Mouse (Mus musculus) kidney, embryonic 16.5 days (tissue): Measurements from ENCODE around the gene Ldlrad3. TPM values are rescaled to one million over a fixed set of nuclear protein-coding genes. Genes with fewer than 3 reads are reported as not detected.

Experiments
- ATAC-seq: fragments of 200-750 bp; cut with Nextera tagmentation; 2 replicates; pipeline ENCODE4 v1.8.0; 2017; ENCODE audit warnings: moderate TSS enrichment; ENCODE audit not compliant: low FRiP score, low TSS enrichment
- H3K27ac ChIP-seq: fragments of 300-500 bp; sonication (generic); 2 replicates; pipeline ENCODE4 v1.5.1; 2014; ENCODE audit warnings: low read length
- H3K27me3 ChIP-seq: fragments of 300-500 bp; sonication (generic); 2 replicates; pipeline ENCODE4 v1.6.1; 2014; ENCODE audit warnings: low read length, control low read depth, mixed read lengths; ENCODE audit not compliant: insufficient read depth
- H3K36me3 ChIP-seq: fragments of 300-500 bp; sonication (generic); 2 replicates; pipeline ENCODE4 v1.6.1; 2014; ENCODE audit warnings: low read length, control low read depth, mixed read lengths; ENCODE audit not compliant: insufficient read depth
- H3K4me1 ChIP-seq: fragments of 300-500 bp; sonication (generic); 2 replicates; pipeline ENCODE4 v1.6.1; 2014; ENCODE audit warnings: low read length, control low read depth, mixed read lengths; ENCODE audit not compliant: insufficient read depth
- H3K4me2 ChIP-seq: fragments of 300-500 bp; sonication (generic); replicated peaks from 2 replicates; pipeline ENCODE4 v1.6.1; 2014; ENCODE audit warnings: low read depth, low read length
- H3K4me3 ChIP-seq: fragments of 300-500 bp; sonication (generic); 2 replicates; pipeline ENCODE4 v1.5.1; 2014; ENCODE audit warnings: mild to moderate bottlenecking, low read length
- H3K9ac ChIP-seq: fragments of 300-500 bp; sonication (generic); replicated peaks from 2 replicates; pipeline ENCODE4 v1.6.1; 2014; ENCODE audit warnings: low read length
- H3K9me3 ChIP-seq: fragments of 300-500 bp; sonication (generic); 2 replicates; pipeline ENCODE4 v1.6.1; 2016; ENCODE audit warnings: low read length, control low read depth
- WGBS: fragments of 180-500 bp; shearing (Covaris S2); extraction: QIAGEN DNeasy Blood & Tissue Kit; methylation state at CpG from one replicate; pipeline ENCODE4 v1.1.7; 2014; 5-methylcytosine and 5-hydroxymethylcytosine counted together
- polyA plus RNA-seq: library from polyadenylated mRNA; unstranded; fragments of >200 nt; fragmentation: Nextera tagmentation; extraction: Ambion mirVana; gene quantifications from 2 replicates; pipeline ENCODE4 v1.2.1, GENCODE M21; 2015

Ldlrad3 gene
- polyA plus RNA-seq, 1 experiment from 2014 or later = 38.3 TPM

DNA sequence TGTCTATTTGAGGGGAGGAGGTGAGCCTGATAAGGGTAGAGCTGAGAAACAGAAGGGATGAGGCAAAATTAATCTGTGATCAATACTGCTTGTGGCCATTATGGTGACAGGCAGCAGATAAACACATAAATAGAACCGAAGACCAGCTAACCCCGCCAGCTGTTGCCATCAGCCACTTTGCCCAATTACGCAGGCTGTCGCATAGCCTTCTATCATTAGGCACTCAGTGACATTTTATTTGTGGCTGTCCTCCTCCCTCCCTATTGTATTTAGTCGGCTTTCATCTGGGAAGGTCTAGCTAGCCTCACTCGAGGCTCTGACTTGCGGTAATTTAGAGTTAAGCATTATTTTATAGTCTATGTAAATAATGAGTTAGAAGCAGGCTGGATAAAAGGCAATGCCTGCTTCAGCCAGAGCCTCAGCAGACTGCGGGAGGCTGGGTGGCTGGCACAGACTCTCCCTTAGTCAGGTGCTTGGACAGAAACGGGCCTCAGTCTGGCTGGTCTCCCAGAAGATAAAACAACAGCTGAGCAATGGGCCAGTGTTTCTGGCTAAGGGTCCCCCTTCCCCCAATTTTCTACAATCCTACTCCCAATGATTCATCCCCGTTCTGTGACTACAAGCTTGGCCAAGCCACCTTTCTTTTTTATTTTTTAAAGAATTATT is 147.8 kb downstream of the Ldlrad3 start:
- no peaks in the 10 kb centered on the region for H3K27me3 ChIP-seq
- peaks cover 33% of the 10 kb centered on the region for H3K4me1 ChIP-seq
- no peak overlapping the region for H3K9ac ChIP-seq
- H3K27ac ChIP-seq = no peak overlapping the region
- no peak overlapping the region for H3K4me3 ChIP-seq
- no peaks in the 10 kb centered on the region for H3K36me3 ChIP-seq
- no peak overlapping the region for H3K4me2 ChIP-seq
- H3K9me3 ChIP-seq = no peaks in the 10 kb centered on the region
- WGBS = 36% methylated on average over 10 of the region's 10 CpGs
- no peak for ATAC-seq

DNA sequence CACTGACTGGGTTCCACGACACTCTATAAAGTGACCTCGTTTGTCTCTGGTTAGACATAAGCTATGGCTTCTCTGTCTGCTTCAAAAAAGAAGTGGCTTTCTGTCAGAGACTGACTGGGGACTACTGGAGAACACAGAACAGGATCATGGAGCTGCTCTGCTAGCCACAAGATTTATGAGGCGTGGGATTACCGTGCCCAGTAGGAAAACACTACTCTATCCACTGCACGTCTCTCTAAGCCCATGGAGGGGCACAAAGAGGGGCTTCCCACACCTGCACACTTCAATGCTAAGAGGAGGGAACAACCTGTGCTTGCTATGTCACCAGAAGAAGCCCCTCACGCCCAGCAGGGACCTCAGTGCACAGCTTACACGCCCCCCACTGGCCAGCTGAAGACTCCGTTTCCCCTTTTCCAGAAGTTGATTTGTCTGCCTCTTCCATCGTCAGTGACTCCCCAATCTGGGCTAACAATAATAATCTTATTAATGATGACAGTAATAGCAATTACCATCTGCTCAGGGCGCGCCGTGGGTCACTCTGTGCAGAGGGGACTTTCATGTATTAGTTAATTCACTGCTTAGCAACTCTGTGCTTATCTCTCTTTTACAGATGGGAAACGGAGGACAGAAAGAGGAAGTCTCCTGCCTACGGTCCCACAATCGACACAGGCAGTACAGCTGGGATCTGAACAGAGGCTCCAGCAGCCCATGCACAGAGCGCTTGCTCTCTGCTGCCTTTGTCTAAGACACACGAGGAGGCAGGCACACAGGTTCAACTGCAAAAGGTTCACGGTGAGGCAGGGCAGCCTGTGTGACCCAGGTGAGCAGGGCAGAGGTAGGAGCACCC is 149.3 kb downstream of the Ldlrad3 start:
- Histone ChIP-seq H3K36me3 (no peaks in the 10 kb centered on the region), H3K4me2 (peak overlapping the region; percentile 30), H3K9ac (peak overlapping the region; percentile 39), H3K27me3 (no peaks in the 10 kb centered on the region), H3K9me3 (no peaks in the 10 kb centered on the region), H3K4me3 (no peak overlapping the region), H3K4me1 (peaks cover 33% of the 10 kb centered on the region), H3K27ac (peak overlapping the region; percentile 54)
- WGBS = 23% methylated on average over 18 of the region's 18 CpGs
- peak; percentile 76 for ATAC-seq

DNA sequence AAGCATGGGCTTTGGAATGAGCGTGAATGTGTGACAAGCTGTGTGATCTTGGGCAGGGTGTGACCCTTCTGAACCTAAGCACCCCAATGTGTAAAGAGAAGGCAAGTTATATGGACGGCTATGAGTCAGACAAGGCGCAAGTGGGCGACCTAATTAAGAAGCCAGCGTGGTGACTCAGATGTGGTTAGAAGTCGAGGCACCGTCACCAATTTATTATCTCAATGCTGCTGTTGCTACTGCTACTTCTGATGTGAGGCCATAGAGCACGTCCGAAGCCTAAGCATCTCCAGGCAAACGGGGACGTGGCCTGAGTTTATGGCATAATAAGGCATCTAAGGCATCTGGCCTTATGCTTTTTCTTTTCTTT is 151.7 kb downstream of the Ldlrad3 start:
- Histone ChIP-seq H3K4me2 (no peak overlapping the region), H3K9me3 (no peaks in the 10 kb centered on the region), H3K4me1 (peaks cover 33% of the 10 kb centered on the region), H3K9ac (no peak overlapping the region), H3K27ac (no peak overlapping the region), H3K36me3 (no peaks in the 10 kb centered on the region), H3K27me3 (no peaks in the 10 kb centered on the region), H3K4me3 (no peak overlapping the region)
- 51% methylated on average over 11 of the region's 11 CpGs for whole genome bisulfite sequencing
- ATAC-seq = no peak

DNA sequence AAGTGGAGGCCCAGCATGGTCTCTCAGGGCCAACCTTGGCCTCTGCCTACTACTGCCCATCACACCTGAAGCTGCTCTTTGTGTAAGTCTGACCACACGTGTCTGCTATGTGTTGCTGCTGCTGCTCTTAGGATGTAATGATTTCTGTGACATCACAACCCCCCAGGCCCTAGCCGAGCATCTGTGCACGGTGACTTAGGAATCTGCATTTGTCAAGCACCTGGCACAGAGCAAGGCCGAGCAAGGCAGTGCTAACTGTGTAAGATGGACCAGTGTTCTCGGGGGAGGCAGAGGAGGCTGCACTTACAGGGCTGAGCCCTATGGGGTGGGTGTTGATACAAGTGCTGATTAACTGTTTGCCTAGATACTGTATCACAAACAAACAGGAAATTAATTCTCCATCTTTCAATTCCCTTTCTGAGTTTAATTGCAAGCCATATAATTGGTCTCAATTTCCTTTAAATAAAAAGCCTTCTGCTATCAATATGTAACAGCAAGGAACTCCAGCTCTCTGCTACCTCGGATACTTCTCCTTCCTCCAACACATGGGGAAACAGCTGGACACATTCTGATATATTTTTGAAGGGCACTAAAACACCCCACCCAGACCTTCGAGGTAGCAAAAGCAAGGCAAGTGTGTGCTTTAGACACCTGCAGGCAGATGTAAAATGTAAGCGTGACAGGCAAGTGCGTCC is 152.2 kb downstream of the Ldlrad3 start:
- Histone ChIP-seq H3K27ac (no peak overlapping the region), H3K4me2 (no peak overlapping the region), H3K9me3 (no peaks in the 10 kb centered on the region), H3K4me3 (no peak overlapping the region), H3K4me1 (peaks cover 33% of the 10 kb centered on the region), H3K9ac (no peak overlapping the region), H3K36me3 (no peaks in the 10 kb centered on the region), H3K27me3 (no peaks in the 10 kb centered on the region)
- no peak for ATAC-seq
- WGBS = 56% methylated on average over 9 of the region's 9 CpGs

DNA sequence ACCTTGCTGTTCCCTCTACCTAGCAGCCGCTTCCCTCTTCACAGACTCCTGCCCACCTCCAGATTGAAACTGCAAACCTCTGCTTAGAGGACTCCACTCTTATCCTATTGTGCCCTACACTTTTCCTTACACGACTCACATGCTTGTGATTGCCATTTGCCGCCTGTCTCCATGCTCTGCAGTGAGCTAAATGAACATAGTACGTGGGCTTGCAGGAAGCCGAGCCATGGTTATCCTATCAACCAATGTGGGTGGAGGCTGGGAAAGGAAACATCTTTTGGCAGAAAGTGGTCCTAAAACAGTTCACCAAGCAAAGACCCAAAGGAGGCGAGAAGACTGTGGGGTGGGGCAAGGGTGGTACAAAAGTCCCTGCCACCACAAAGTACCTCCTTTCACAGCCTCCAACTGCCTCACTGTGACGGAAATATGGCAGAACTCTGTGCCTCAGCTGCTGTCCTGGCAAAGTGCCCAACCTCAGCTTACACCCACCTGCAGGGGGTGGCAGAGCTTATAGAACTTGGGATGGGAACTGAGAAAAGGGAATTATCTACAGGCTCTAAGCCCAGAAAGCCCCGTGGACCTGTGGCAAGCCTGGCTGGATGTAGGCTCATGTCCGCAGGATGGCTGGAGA is 153.4 kb downstream of the Ldlrad3 start:
- H3K9ac ChIP-seq = no peak overlapping the region
- WGBS = 86% methylated on average over 9 of the region's 9 CpGs
- no peak for ATAC-seq

DNA sequence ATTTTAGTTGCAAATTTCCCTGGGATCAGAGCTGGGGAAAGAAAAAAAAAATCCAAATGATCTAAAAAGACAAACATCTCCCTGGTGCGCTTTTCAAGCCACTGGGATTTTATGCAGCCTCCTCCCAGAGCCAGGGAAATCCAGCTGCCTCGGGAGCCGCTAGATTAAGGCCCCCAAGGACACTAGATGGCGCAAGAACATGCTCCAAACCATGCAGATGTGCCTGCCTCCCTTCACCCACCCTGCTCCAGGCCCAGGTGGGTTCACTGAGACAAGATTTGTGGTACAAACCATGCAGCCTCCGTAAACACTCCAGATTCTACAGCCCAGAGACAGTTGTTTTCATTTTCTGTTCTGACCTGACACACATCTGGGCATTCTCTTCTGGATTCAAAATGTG is 155.5 kb downstream of the Ldlrad3 start:
- H3K4me3 ChIP-seq = no peak overlapping the region
- no peaks in the 10 kb centered on the region for H3K27me3 ChIP-seq
- no peaks in the 10 kb centered on the region for H3K9me3 ChIP-seq
- no peak overlapping the region for H3K4me2 ChIP-seq
- H3K36me3 ChIP-seq = no peaks in the 10 kb centered on the region
- WGBS = 15% methylated on average over 5 of the region's 5 CpGs
- no peak overlapping the region for H3K9ac ChIP-seq
- H3K27ac ChIP-seq = no peak overlapping the region
- peaks cover 12% of the 10 kb centered on the region for H3K4me1 ChIP-seq
- ATAC-seq = 0 out of 2 replicates have a peak, but pooled peaks have one; percentile 22

More for the DNA sequence above, 153.4 kb downstream of the Ldlrad3 start:
- Histone ChIP-seq H3K36me3 (no peaks in the 10 kb centered on the region), H3K4me2 (no peak overlapping the region), H3K27me3 (no peaks in the 10 kb centered on the region), H3K4me1 (peaks cover 27% of the 10 kb centered on the region), H3K9me3 (no peaks in the 10 kb centered on the region), H3K27ac (no peak overlapping the region), H3K4me3 (no peak overlapping the region)

DNA sequence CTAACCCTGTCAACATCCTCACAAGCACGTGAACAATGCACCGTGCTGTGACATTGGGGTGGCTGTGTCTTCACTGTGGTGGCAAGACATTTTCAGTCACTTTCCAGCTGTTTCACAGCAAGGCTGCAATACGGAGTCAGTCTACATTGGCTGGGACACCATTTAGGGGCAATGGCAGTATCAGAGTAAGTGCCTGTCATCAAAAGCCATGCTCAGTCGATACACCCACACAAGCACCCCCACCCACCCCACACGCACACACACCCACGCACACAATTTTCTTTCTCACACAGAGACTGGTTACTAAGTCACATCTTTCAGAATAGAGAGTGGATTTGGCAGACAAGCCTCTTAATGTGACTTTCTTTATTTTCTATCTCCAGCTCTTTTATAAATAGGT is 156.0 kb downstream of the Ldlrad3 start:
- Histone ChIP-seq H3K9me3 (no peaks in the 10 kb centered on the region), H3K27me3 (no peaks in the 10 kb centered on the region), H3K9ac (no peak overlapping the region), H3K4me3 (no peak overlapping the region), H3K4me2 (no peak overlapping the region), H3K27ac (no peak overlapping the region), H3K36me3 (no peaks in the 10 kb centered on the region), H3K4me1 (peaks cover 8% of the 10 kb centered on the region)
- ATAC-seq = no peak
- WGBS = 84% methylated on average over 6 of the region's 6 CpGs

DNA sequence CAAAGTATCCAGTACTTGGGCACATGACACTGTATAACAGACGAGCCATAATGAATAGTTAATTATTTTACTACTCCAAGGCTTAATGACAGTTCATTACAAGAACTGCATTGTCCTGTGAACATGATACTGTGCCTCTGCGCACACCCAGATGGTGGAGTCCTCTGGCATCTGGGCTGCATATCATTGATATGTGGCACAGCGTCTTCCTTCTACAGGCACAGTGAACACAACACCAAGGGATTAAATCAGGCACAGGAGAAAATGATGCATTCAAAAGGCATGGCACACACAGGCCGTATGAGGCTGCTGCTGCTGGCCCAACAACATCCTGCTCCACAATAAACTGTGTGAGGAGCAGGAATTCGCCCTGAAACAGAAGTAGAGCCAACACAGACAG is 156.5 kb downstream of the Ldlrad3 start:
- no peak for ATAC-seq
- H3K36me3 ChIP-seq = no peaks in the 10 kb centered on the region
- no peak overlapping the region for H3K4me3 ChIP-seq
- no peak overlapping the region for H3K4me2 ChIP-seq
- no peak overlapping the region for H3K9ac ChIP-seq
- H3K9me3 ChIP-seq = no peaks in the 10 kb centered on the region
- no peak overlapping the region for H3K27ac ChIP-seq
- H3K27me3 ChIP-seq = no peaks in the 10 kb centered on the region
- 72% methylated on average over 5 of the region's 5 CpGs for WGBS
- H3K4me1 ChIP-seq = peaks cover 8% of the 10 kb centered on the region

DNA sequence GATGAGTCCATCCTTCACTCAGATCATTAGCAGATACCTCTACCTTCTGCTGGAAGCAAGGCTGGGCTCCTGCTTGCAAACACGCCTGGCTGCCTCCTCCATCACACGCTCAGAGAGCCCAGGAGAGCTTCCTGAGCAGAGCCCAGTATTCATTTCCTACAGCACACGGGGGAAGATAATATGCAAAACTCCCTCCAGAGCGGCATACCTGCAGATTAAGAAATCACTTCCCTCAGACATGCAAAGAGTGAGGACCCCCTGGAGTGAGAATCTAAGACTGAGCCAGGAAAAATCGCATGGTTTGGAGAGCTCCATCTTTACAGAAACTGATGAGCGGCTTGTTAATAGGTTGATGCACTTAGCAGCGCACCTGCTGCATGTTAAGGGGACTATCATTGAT is 158.9 kb downstream of the Ldlrad3 start:
- no peaks in the 10 kb centered on the region for H3K9me3 ChIP-seq
- H3K4me1 ChIP-seq = peaks cover under 1% of the 10 kb centered on the region
- no peaks in the 10 kb centered on the region for H3K27me3 ChIP-seq
- no peak for ATAC-seq
- no peak overlapping the region for H3K27ac ChIP-seq
- H3K36me3 ChIP-seq = no peaks in the 10 kb centered on the region
- no peak overlapping the region for H3K4me3 ChIP-seq
- WGBS = 77% methylated on average over 7 of the region's 7 CpGs
- no peak overlapping the region for H3K9ac ChIP-seq
- H3K4me2 ChIP-seq = no peak overlapping the region
